Mouse (Mus musculus): ENCODE measurements around the gene Gpx6. TPM values are rescaled to one million over a fixed set of nuclear protein-coding genes. Genes with fewer than 3 reads are reported as not detected.
A peak's percentile ranks its signal among the peaks of the same experiment; 100 is the strongest.

The Gpx6 gene
- polyA plus RNA-seq, 1 experiment = 120 TPM

GRCm38 (mm10) chr13:21275021-21275814 is 36.7 kb upstream of the Gpx6 start:
- 0 out of 2 replicates have a peak, but pooled peaks cover 2% of the 10 kb centered on the region for H3K27me3 ChIP-seq (ENCODE audit: control insufficient read depth, insufficient read depth, low read length)
- no peak for TF ChIP-seq CTCF (IDR thresholded peaks at IDR 0.05; ENCODE audit: control insufficient read depth, insufficient read depth, insufficient replicate concordance, low read depth, low read length)
- TF ChIP-seq POLR2A (IDR thresholded peaks at IDR 0.05; ENCODE audit: control insufficient read depth, low read depth, low read length) = no peak
- no peak overlapping the region for H3K27ac ChIP-seq (ENCODE audit: control insufficient read depth, insufficient read depth, low read depth, low read length)
- H3K4me3 ChIP-seq (ENCODE audit: control insufficient read depth, low read depth, low read length) = peak overlapping the region; percentile 45
- no peaks in the 10 kb centered on the region for H3K36me3 ChIP-seq (ENCODE audit: control insufficient read depth, insufficient read depth, low read length)
- H3K4me1 ChIP-seq (ENCODE audit: control insufficient read depth, insufficient read depth, low read length) = peaks cover 8% of the 10 kb centered on the region

GRCm38 (mm10) chr13:21275815-21276550 is 35.9 kb upstream of the Gpx6 start:
- H3K27ac ChIP-seq (ENCODE audit: control insufficient read depth, insufficient read depth, low read depth, low read length) = no peak overlapping the region

GRCm38 (mm10) chr13:21276551-21276950 is 35.4 kb upstream of the Gpx6 start:
- Histone ChIP-seq H3K27ac (ENCODE audit: control insufficient read depth, insufficient read depth, low read depth, low read length) (no peak overlapping the region), H3K4me3 (ENCODE audit: control insufficient read depth, low read depth, low read length) (peak overlapping the region; percentile 60), H3K4me1 (ENCODE audit: control insufficient read depth, insufficient read depth, low read length) (peaks cover 8% of the 10 kb centered on the region), H3K27me3 (ENCODE audit: control insufficient read depth, insufficient read depth, low read length) (0 out of 2 replicates have a peak, but pooled peaks cover 2% of the 10 kb centered on the region), H3K36me3 (ENCODE audit: control insufficient read depth, insufficient read depth, low read length) (no peaks in the 10 kb centered on the region)
- TF ChIP-seq POLR2A (IDR thresholded peaks at IDR 0.05; ENCODE audit: control insufficient read depth, low read depth, low read length) (no peak), CTCF (IDR thresholded peaks at IDR 0.05; ENCODE audit: control insufficient read depth, insufficient read depth, insufficient replicate concordance, low read depth, low read length) (no peak)

More at GRCm38 (mm10) chr13:21275815-21276550, 35.9 kb upstream of the Gpx6 start:
- peak overlapping the region; percentile 60 for H3K4me3 ChIP-seq (ENCODE audit: control insufficient read depth, low read depth, low read length)
- H3K27me3 ChIP-seq (ENCODE audit: control insufficient read depth, insufficient read depth, low read length) = 0 out of 2 replicates have a peak, but pooled peaks cover 2% of the 10 kb centered on the region
- peaks cover 8% of the 10 kb centered on the region for H3K4me1 ChIP-seq (ENCODE audit: control insufficient read depth, insufficient read depth, low read length)
- TF ChIP-seq CTCF (IDR thresholded peaks at IDR 0.05; ENCODE audit: control insufficient read depth, insufficient read depth, insufficient replicate concordance, low read depth, low read length) = no peak
- TF ChIP-seq POLR2A (IDR thresholded peaks at IDR 0.05; ENCODE audit: control insufficient read depth, low read depth, low read length) = no peak
- no peaks in the 10 kb centered on the region for H3K36me3 ChIP-seq (ENCODE audit: control insufficient read depth, insufficient read depth, low read length)

DNA sequence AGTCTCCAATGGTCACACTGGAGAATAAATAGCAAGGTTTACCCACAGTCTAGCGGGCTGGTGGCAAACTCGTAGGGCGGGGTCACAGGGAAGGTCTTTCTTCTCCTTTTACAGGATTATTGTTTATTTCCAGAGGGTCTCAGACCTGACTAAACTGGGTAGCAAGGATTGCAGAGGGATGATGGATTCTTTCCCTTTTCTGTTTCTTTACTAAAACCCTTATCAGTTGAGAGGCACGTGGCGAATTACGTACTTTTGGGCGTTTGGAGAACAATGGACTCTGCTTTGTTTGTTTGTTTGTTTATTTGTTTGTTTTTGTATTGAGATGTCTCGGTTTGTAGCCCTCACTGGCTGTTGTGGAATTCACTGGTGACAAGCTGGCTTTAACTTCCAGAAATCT is 32.8 kb upstream of the Gpx6 start:
- no peaks in the 10 kb centered on the region for H3K36me3 ChIP-seq (ENCODE audit: control insufficient read depth, insufficient read depth, low read length)
- H3K27me3 ChIP-seq (ENCODE audit: control insufficient read depth, insufficient read depth, low read length) = 0 out of 2 replicates have a peak, but pooled peaks cover 2% of the 10 kb centered on the region
- H3K27ac ChIP-seq (ENCODE audit: control insufficient read depth, insufficient read depth, low read depth, low read length) = no peak overlapping the region
- H3K4me1 ChIP-seq (ENCODE audit: control insufficient read depth, insufficient read depth, low read length) = peaks cover 8% of the 10 kb centered on the region
- peak overlapping the region; percentile 20; the same call in 1 of the 2 replicates for H3K4me3 ChIP-seq (ENCODE audit: control insufficient read depth, low read depth, low read length)
- TF ChIP-seq POLR2A (IDR thresholded peaks at IDR 0.05; ENCODE audit: control insufficient read depth, low read depth, low read length) (no peak), CTCF (IDR thresholded peaks at IDR 0.05; ENCODE audit: control insufficient read depth, insufficient read depth, insufficient replicate concordance, low read depth, low read length) (no peak)

DNA sequence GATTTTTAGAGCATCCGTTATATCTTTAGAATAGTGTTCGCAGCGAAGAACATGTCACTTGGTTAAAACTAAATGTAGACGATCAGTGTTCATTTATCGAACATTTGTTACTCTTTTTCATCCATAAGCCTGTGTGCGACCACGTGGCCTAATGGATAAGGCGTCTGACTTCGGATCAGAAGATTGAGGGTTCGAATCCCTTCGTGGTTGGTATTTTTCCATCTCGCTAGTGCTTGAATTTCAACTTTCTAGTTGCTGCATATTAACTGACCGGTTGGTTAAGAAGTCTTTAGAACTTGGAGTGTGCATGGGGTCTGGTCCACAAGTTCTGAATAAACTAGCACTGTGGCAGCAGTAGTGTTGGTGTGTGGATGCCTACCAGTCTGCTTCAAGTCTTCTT is 32.4 kb upstream of the Gpx6 start:
- no peak for TF ChIP-seq POLR2A (IDR thresholded peaks at IDR 0.05; ENCODE audit: control insufficient read depth, low read depth, low read length)
- TF ChIP-seq CTCF (IDR thresholded peaks at IDR 0.05; ENCODE audit: control insufficient read depth, insufficient read depth, insufficient replicate concordance, low read depth, low read length) = no peak
- no peak overlapping the region for H3K27ac ChIP-seq (ENCODE audit: control insufficient read depth, insufficient read depth, low read depth, low read length)
- H3K27me3 ChIP-seq (ENCODE audit: control insufficient read depth, insufficient read depth, low read length) = 0 out of 2 replicates have a peak, but pooled peaks cover 2% of the 10 kb centered on the region
- peak overlapping the region; percentile 20; the same call in 1 of the 2 replicates for H3K4me3 ChIP-seq (ENCODE audit: control insufficient read depth, low read depth, low read length)
- H3K36me3 ChIP-seq (ENCODE audit: control insufficient read depth, insufficient read depth, low read length) = no peaks in the 10 kb centered on the region
- H3K4me1 ChIP-seq (ENCODE audit: control insufficient read depth, insufficient read depth, low read length) = peaks cover 8% of the 10 kb centered on the region

GRCm38 (mm10) chr13:21292631-21293030 is 19.3 kb upstream of the Gpx6 start, which contains the start of gene Gpx5:
TSS of gene Gpx5 (minus strand) at chr13:21292731.
- TF ChIP-seq CTCF (IDR thresholded peaks at IDR 0.05; ENCODE audit: control insufficient read depth, insufficient read depth, insufficient replicate concordance, low read depth, low read length) = no peak
- TF ChIP-seq POLR2A (IDR thresholded peaks at IDR 0.05; ENCODE audit: control insufficient read depth, low read depth, low read length) = no peak
- Histone ChIP-seq H3K27ac (ENCODE audit: control insufficient read depth, insufficient read depth, low read depth, low read length) (no peak within 1 kb of the TSS), H3K27me3 (ENCODE audit: control insufficient read depth, insufficient read depth, low read length) (no peaks in the 10 kb centered on the region), H3K4me1 (ENCODE audit: control insufficient read depth, insufficient read depth, low read length) (no peaks in the 10 kb centered on the region), H3K36me3 (ENCODE audit: control insufficient read depth, insufficient read depth, low read length) (no peaks in the 10 kb centered on the region), H3K4me3 (ENCODE audit: control insufficient read depth, low read depth, low read length) (no peak within 1 kb of the TSS)

GRCm38 (mm10) chr13:21298557-21298956 is 13.4 kb upstream of the Gpx6 start:
- TF ChIP-seq CTCF (IDR thresholded peaks at IDR 0.05; ENCODE audit: control insufficient read depth, insufficient read depth, insufficient replicate concordance, low read depth, low read length) (no peak), POLR2A (IDR thresholded peaks at IDR 0.05; ENCODE audit: control insufficient read depth, low read depth, low read length) (no peak)
- Histone ChIP-seq H3K27ac (ENCODE audit: control insufficient read depth, insufficient read depth, low read depth, low read length) (no peak overlapping the region), H3K27me3 (ENCODE audit: control insufficient read depth, insufficient read depth, low read length) (no peaks in the 10 kb centered on the region), H3K4me3 (ENCODE audit: control insufficient read depth, low read depth, low read length) (no peak overlapping the region), H3K4me1 (ENCODE audit: control insufficient read depth, insufficient read depth, low read length) (no peaks in the 10 kb centered on the region), H3K36me3 (ENCODE audit: control insufficient read depth, insufficient read depth, low read length) (no peaks in the 10 kb centered on the region)

Measured in testis, adult 2 months (tissue).